Mouse (Mus musculus) liver, embryonic 12.5 days (tissue): ENCODE measurements at regions not wholly inside any gene's neighbourhood (a gene's known extent, or its start where the extent isn't known, plus 50 kb on each side); places are given as distances from the start of the nearest gene placed in this dataset.

Experiments used
- ATAC-seq: fragments of 200-750 bp; cut with Nextera tagmentation; 2 replicates; pipeline ENCODE4 v1.8.0; 2017; ENCODE audit warnings: moderate number of reproducible peaks, mild to moderate bottlenecking, moderate library complexity
- H3K27ac ChIP-seq: fragments of 300-500 bp; sonication (generic); 2 replicates; pipeline ENCODE4 v1.5.1; 2016; ENCODE audit warnings: mild to moderate bottlenecking
- H3K27me3 ChIP-seq: fragments of 300-500 bp; sonication (generic); replicated peaks from 2 replicates; pipeline ENCODE4 v1.6.1; 2016; ENCODE audit warnings: mild to moderate bottlenecking, moderate library complexity
- H3K36me3 ChIP-seq: fragments of 300-500 bp; sonication (generic); 2 replicates; pipeline ENCODE4 v1.6.1; 2016; ENCODE audit warnings: mild to moderate bottlenecking, moderate library complexity
- H3K4me1 ChIP-seq: fragments of 300-500 bp; sonication (generic); 2 replicates; pipeline ENCODE4 v1.6.1; 2016
- H3K4me2 ChIP-seq: fragments of 300-500 bp; sonication (generic); 2 replicates; pipeline ENCODE4 v1.6.1; 2016; ENCODE audit warnings: mild to moderate bottlenecking, moderate library complexity
- H3K4me3 ChIP-seq: fragments of 300-500 bp; sonication (generic); 2 replicates; pipeline ENCODE4 v1.5.1; 2016; ENCODE audit warnings: mild to moderate bottlenecking, moderate library complexity
- H3K9ac ChIP-seq: fragments of 300-500 bp; sonication (generic); 2 replicates; pipeline ENCODE4 v1.6.1; 2016; ENCODE audit warnings: mild to moderate bottlenecking, moderate library complexity
- H3K9me3 ChIP-seq: fragments of 300-500 bp; sonication (generic); replicated peaks from 2 replicates; pipeline ENCODE4 v1.6.1; 2016; ENCODE audit warnings: mild to moderate bottlenecking, moderate library complexity
- WGBS: fragments of 180-500 bp; shearing (Covaris S2); methylation state at CpG from one replicate; pipeline ENCODE4 v1.1.7; 2016; ENCODE audit not compliant: insufficient replicate concordance; 5-methylcytosine and 5-hydroxymethylcytosine counted together

- ATAC-seq = peak; percentile 46
- Histone ChIP-seq H3K4me2 (no peak overlapping the region), H3K4me3 (no peak overlapping the region), H3K27me3 (no peaks in the 10 kb centered on the region), H3K9me3 (no peaks in the 10 kb centered on the region), H3K27ac (no peak overlapping the region), H3K9ac (no peak overlapping the region), H3K36me3 (no peaks in the 10 kb centered on the region), H3K4me1 (peaks cover 48% of the 10 kb centered on the region)
- WGBS = 69% methylated on average over 1 of the region's 1 CpGs
Observed at GRCm38 (mm10) chr9:27663230-27663629, 127.3 kb upstream of the Opcml start.

GRCm38 (mm10) chr9:27665659-27666058, 124.9 kb upstream of the Opcml start:
- ATAC-seq = peak; percentile 88
- Histone ChIP-seq H3K27me3 (no peaks in the 10 kb centered on the region), H3K4me3 (no peak overlapping the region), H3K4me2 (peak overlapping the region; percentile 35), H3K27ac (peak overlapping the region; percentile 82), H3K9me3 (no peaks in the 10 kb centered on the region), H3K9ac (no peak overlapping the region), H3K4me1 (peaks cover 48% of the 10 kb centered on the region), H3K36me3 (no peaks in the 10 kb centered on the region)
- 16% methylated on average over 2 of the region's 2 CpGs for whole genome bisulfite sequencing

GRCm38 (mm10) chr9:27670032-27670740, 120.4 kb upstream of the Opcml start:
- WGBS = 70% methylated on average over 6 of the region's 6 CpGs
- no peak for ATAC-seq

GRCm38 (mm10) chr9:27685325-27685724, 105.2 kb upstream of the Opcml start:
- Histone ChIP-seq H3K27me3 (no peaks in the 10 kb centered on the region), H3K4me2 (no peak overlapping the region), H3K4me1 (no peaks in the 10 kb centered on the region), H3K4me3 (no peak overlapping the region), H3K36me3 (no peaks in the 10 kb centered on the region), H3K27ac (no peak overlapping the region), H3K9me3 (no peaks in the 10 kb centered on the region), H3K9ac (no peak overlapping the region)
- no peak for ATAC-seq

More at GRCm38 (mm10) chr9:27670032-27670740, 120.4 kb upstream of the Opcml start:
- H3K27ac ChIP-seq = no peak overlapping the region
- no peaks in the 10 kb centered on the region for H3K9me3 ChIP-seq
- H3K4me1 ChIP-seq = peaks cover 16% of the 10 kb centered on the region
- no peaks in the 10 kb centered on the region for H3K36me3 ChIP-seq
- H3K27me3 ChIP-seq = no peaks in the 10 kb centered on the region
- H3K9ac ChIP-seq = no peak overlapping the region
- no peak overlapping the region for H3K4me2 ChIP-seq
- no peak overlapping the region for H3K4me3 ChIP-seq

GRCm38 (mm10) chr9:27691616-27692015, 99.0 kb upstream of the Opcml start:
- ATAC-seq = no peak
- no peak overlapping the region for H3K4me3 ChIP-seq
- H3K4me1 ChIP-seq = no peaks in the 10 kb centered on the region
- WGBS = 60% methylated on average over 4 of the region's 4 CpGs
- H3K4me2 ChIP-seq = no peak overlapping the region
- H3K27ac ChIP-seq = no peak overlapping the region
- no peaks in the 10 kb centered on the region for H3K36me3 ChIP-seq
- H3K27me3 ChIP-seq = no peaks in the 10 kb centered on the region
- H3K9me3 ChIP-seq = no peaks in the 10 kb centered on the region
- no peak overlapping the region for H3K9ac ChIP-seq

GRCm38 (mm10) chr9:27692751-27693150, 97.8 kb upstream of the Opcml start:
- no peak for ATAC-seq
- no peaks in the 10 kb centered on the region for H3K36me3 ChIP-seq
- H3K9ac ChIP-seq = no peak overlapping the region
- no peaks in the 10 kb centered on the region for H3K27me3 ChIP-seq
- WGBS = 68% methylated on average over 3 of the region's 3 CpGs
- no peak overlapping the region for H3K4me2 ChIP-seq
- H3K4me1 ChIP-seq = no peaks in the 10 kb centered on the region
- H3K9me3 ChIP-seq = no peaks in the 10 kb centered on the region
- H3K27ac ChIP-seq = no peak overlapping the region
- no peak overlapping the region for H3K4me3 ChIP-seq

GRCm38 (mm10) chr9:27694805-27695593, 95.6 kb upstream of the Opcml start:
- ATAC-seq = no peak
- no peaks in the 10 kb centered on the region for H3K36me3 ChIP-seq

GRCm38 (mm10) chr9:27701559-27701958, 89.0 kb upstream of the Opcml start:
- Histone ChIP-seq H3K27ac (no peak overlapping the region), H3K4me2 (no peak overlapping the region), H3K4me1 (no peaks in the 10 kb centered on the region), H3K27me3 (no peaks in the 10 kb centered on the region), H3K9ac (no peak overlapping the region), H3K9me3 (no peaks in the 10 kb centered on the region), H3K36me3 (no peaks in the 10 kb centered on the region), H3K4me3 (no peak overlapping the region)
- 53% methylated on average over 9 of the region's 9 CpGs for WGBS
- no peak for ATAC-seq

More at GRCm38 (mm10) chr9:27694805-27695593, 95.6 kb upstream of the Opcml start:
- Histone ChIP-seq H3K9ac (no peak overlapping the region), H3K4me3 (no peak overlapping the region), H3K27me3 (no peaks in the 10 kb centered on the region), H3K27ac (no peak overlapping the region), H3K4me1 (no peaks in the 10 kb centered on the region), H3K9me3 (no peaks in the 10 kb centered on the region), H3K4me2 (no peak overlapping the region)
- 57% methylated on average over 8 of the region's 8 CpGs for WGBS

- 51% methylated on average over 3 of the region's 3 CpGs for WGBS
- Histone ChIP-seq H3K9ac (no peak overlapping the region), H3K4me1 (no peaks in the 10 kb centered on the region), H3K4me3 (no peak overlapping the region), H3K9me3 (no peaks in the 10 kb centered on the region), H3K4me2 (no peak overlapping the region), H3K27me3 (no peaks in the 10 kb centered on the region), H3K36me3 (no peaks in the 10 kb centered on the region), H3K27ac (no peak overlapping the region)
- ATAC-seq = no peak
Observed at GRCm38 (mm10) chr9:27702140-27702539, 88.4 kb upstream of the Opcml start.

- H3K27me3 ChIP-seq = no peaks in the 10 kb centered on the region
- H3K4me2 ChIP-seq = no peak overlapping the region
- 55% methylated on average over 5 of the region's 5 CpGs for WGBS
Observed at GRCm38 (mm10) chr9:27704001-27704400, 86.6 kb upstream of the Opcml start.

GRCm38 (mm10) chr9:27723840-27724408, 66.7 kb upstream of the Opcml start:
- no peak overlapping the region for H3K9ac ChIP-seq

More at GRCm38 (mm10) chr9:27704001-27704400, 86.6 kb upstream of the Opcml start:
- Histone ChIP-seq H3K4me3 (no peak overlapping the region), H3K4me1 (no peaks in the 10 kb centered on the region), H3K27ac (no peak overlapping the region), H3K9ac (no peak overlapping the region), H3K36me3 (no peaks in the 10 kb centered on the region), H3K9me3 (no peaks in the 10 kb centered on the region)
- no peak for ATAC-seq

GRCm38 (mm10) chr9:27724576-27724975, 66.0 kb upstream of the Opcml start:
- whole genome bisulfite sequencing = 58% methylated on average over 2 of the region's 2 CpGs
- Histone ChIP-seq H3K27me3 (no peaks in the 10 kb centered on the region; the same call in 1 of the 2 replicates), H3K4me3 (no peak overlapping the region), H3K4me1 (0 out of 2 replicates have a peak, but pooled peaks cover 4% of the 10 kb centered on the region), H3K9me3 (no peaks in the 10 kb centered on the region), H3K36me3 (no peaks in the 10 kb centered on the region), H3K9ac (no peak overlapping the region), H3K4me2 (no peak overlapping the region), H3K27ac (no peak overlapping the region)
- ATAC-seq = no peak

More at GRCm38 (mm10) chr9:27723840-27724408, 66.7 kb upstream of the Opcml start:
- Histone ChIP-seq H3K9me3 (no peaks in the 10 kb centered on the region), H3K27me3 (no peaks in the 10 kb centered on the region; the same call in 1 of the 2 replicates), H3K4me1 (0 out of 2 replicates have a peak, but pooled peaks cover 4% of the 10 kb centered on the region), H3K4me3 (no peak overlapping the region), H3K36me3 (no peaks in the 10 kb centered on the region), H3K4me2 (no peak overlapping the region), H3K27ac (no peak overlapping the region)
- no peak for ATAC-seq
- 61% methylated on average over 2 of the region's 2 CpGs for WGBS
